Mouse (Mus musculus): ENCODE data around the gene Itpr1.

DNA sequence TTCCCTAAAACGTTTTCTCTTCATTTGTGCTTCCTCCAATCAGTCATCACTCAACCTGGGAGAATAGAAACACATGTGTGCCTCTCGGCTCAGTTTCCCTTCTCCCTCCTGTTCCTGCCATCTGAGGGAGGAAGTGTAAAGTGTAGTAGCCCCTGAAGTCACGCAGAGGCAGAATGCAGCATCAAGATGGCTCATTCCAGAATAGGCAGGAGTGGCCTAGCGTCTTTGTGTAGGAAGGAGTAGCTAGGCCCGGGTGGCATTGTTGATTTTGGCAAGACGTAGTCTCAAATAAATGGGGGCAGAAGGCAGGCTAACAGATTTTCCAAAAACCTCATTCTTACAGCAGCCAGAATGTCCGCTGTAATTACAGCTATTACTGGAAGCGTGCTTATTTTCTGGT is 24.7 kb downstream of the Itpr1 start:
- TF ChIP-seq CTCF (IDR thresholded peaks at IDR 0.05; ENCODE audit: insufficient read depth, low read depth, low read length) (no peak), POLR2A (IDR thresholded peaks at IDR 0.05; ENCODE audit: insufficient read depth, low read depth, low read length) (no peak)

Data from olfactory bulb, adult 2 months (tissue).